Mouse (Mus musculus) lung, postnatal 14 days (tissue): ENCODE data around the gene Snx13.

Source experiments
- DNase-seq: peaks from one replicate; pipeline ENCODE4 v3.0.0; 2021

Gene Snx13

DNA sequence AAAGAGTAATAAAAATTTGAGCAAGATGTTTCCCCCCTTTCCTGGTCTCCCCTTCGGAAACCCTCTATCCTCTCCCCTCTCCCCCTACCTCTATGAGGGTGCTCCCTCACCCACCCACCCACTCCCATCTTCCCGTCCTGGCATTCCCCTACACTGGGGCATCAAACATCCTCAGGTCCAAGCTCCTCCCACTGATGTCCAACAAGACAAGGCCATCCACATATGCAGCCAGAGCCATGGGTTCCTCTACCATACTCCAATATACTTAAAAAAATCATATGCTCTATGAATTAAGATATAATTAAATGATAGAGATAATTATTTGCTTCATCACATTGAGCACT, 145.4 kb downstream of the Snx13 start:
- no peak for DNase-seq
